Mouse (Mus musculus): ENCODE results near the gene Rasgef1a. TPM values are rescaled to one million over a fixed set of nuclear protein-coding genes. Genes with fewer than 3 reads are reported as not detected.

Rasgef1a gene
- total RNA-seq, 2 experiments from 2014 or later, result 199 to 208 TPM

DNA sequence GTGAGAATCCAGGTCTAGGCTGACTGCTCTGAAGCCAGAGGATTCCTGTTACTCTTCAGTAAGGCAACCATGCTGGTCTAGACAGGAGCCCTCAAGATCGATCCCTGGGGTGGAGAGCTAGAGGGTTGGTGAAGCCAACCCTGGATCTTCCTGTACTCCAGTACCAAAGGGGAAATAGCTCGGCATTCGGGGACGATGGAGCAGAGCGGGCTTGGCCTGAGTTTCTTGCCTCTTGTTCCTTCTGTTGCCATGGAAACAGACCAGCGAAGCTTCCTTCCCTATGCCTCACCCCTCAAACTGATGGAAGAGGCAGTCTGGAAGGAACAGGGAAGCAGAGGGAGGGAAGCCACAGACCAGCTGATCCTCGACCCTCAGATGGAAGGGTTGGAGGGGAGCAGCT, 8.3 kb downstream of the Rasgef1a start:
- peak; percentile 62 to 83 for DNase-seq (ENCODE audit: low spot score in 2 of 2)
- intact Hi-C loops (cut with DNase I), result no loop called here

DNA sequence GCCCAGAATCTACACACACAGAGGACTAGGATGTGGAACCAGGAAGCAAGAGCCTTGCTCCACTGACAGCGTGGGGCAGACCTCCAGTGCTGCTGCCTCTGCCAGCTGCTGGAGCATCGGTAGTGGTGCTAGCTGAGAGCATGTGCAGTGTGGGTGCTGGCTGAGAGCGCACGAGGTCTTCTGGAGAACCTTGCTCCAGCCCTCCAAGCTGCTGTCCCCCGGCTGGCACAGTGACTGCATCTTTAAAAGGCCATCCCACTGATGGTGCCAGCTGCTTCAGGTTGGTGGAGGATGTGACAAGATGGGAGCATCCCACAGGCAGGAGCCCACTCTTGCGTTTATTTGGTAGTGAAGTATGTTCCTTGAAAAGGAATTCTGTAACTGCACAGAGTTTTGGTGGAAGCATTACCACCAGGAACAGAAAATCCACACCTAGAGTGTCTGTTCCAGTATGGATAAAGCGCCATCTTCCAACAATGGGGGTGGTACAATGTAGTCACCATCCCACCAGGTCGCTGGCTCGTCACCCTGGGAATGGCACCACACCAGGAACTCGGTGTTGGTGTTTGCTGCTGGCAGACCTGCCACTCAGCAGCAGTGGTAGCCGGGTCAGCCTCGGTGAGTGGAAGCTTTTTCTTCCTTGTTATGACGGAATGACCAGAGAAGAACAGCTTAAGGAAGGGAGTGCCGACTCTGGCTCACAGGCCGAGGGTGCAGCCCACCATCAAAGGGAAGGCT, 11.8 kb downstream of the Rasgef1a start:
- intact Hi-C loops (cut with DNase I), result loop anchor here (1.0 to 2.0 kb wide), 3 partner anchors 10 to 44 kb away; no protein-coding TSS in a partner anchor
- DNase-seq (ENCODE audit: low spot score in 2 of 2), result peak; percentile 65 to 94

DNA sequence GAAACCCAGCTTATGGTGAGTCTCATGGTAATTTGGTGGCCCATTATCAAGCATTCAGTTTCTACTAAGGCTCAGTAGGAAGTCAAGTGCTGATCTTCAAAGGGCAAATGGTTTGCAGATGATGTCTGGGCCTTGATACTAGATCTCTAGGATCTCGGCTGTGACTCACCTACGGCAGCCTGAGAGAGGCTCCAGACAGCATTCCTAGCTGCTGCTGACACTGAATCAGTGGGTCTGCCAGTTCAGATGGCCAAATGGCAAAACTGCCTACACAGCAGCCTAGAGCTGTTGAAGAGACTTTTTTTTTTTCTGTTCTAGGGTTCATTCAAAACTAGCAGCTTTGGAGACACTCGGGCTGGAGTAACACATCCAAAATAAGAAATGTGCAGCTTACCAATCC, 15.8 kb downstream of the Rasgef1a start:
- no peak for DNase-seq (ENCODE audit: low spot score in 2 of 2)
- intact Hi-C loops (cut with DNase I), result no loop called here

DNA sequence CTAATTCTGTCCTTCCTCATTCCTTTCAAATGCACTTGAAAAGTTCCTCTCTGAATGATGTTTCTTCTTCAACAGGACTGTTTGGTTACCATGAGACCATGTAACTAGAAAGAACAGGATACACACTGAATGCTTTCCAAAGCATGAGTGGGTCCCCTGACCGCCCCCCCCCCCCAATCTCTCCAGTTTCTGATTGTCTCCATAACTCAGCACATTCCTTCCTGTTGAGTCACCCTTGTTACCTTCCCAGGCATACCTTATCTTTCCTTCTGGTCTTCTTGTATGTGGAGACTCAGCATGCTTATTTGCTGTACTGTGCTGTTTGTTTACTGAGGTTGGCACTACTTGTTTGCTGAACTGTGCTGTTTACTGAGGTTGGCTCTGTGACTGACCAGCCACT, 20.2 kb downstream of the Rasgef1a start:
- DNase-seq (ENCODE audit: low spot score in 2 of 2), result no peak
- intact Hi-C loops (cut with DNase I), result no loop called here

DNA sequence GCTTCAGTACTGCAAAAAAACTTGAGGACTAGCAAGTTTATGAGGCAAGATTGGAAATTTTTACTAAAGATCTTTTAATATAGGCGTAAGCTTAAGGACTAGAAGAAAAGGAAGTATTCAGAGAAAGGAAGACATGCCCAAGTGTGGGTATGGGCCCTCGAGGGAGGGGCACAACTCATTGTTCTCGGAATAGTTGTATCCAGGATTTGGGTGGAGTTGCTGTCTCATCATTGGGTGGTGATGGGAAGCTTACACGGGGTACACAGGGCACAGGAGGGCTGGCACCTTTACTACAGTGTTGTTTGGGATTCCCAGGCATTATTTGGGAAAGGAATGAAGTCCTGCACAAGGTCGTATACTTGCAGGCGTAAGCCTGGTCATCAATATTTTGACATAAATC, 24.4 kb downstream of the Rasgef1a start:
- intact Hi-C loops (cut with DNase I), result no loop called here
- DNase-seq (ENCODE audit: low spot score in 2 of 2), result no peak

DNA sequence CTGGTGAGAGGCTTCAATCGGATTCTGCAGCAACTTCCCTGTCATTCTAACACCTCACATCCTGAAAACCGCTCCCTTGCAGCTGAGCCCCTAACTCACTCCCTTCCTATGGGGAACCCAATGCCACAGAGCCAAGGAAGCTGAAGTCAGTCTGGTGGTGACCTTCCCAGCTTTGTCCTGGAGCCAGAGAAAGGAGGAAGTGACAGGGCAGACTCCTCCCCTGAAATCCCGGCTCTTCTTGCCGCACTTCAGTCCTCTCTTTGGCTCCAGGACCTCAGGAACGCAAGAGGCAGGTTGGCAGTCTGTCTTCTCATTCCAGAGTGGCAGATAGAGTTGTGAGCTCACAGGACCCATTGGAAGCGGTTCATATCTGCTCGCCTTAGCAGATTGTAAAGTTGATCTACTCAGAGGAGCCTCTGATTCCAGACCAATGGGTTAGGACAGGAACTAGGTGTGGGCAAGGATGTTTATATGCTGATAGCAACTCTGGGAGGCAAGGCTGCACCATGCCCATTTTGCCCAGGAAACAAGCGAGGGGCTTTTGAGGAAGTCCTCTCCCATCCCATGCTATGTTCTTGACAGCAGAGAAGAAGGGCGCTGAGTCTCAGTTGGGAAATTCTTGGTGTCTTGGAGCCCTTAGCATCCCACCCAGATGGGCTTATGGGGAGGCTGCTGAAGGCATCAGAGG, 25.0 kb downstream of the Rasgef1a start:
- no peak for DNase-seq (ENCODE audit: low spot score in 2 of 2)
- intact Hi-C loops (cut with DNase I), result no loop called here

DNA sequence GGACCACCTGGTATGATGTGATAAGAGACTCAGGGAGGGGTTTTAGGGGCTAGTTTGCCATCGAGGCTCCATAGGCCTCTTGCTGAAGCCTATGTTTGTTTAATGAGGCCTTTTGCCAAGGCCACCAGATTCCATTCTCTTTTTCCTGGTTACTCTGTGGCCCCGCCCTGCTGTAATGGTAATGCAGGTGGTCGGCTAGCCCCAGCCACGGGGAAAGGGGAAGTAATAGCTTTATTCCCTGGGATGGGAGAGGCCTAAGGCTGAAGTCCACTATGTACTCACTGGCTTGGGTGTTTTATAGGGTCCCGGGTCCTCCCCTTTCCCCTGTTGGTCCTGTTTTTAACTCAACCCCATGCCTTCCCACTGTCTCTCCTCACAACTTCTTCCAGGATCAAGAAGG, 25.6 kb downstream of the Rasgef1a start:
- intact Hi-C loops (cut with DNase I), result no loop called here
- no peak for DNase-seq (ENCODE audit: low spot score in 2 of 2)

DNA sequence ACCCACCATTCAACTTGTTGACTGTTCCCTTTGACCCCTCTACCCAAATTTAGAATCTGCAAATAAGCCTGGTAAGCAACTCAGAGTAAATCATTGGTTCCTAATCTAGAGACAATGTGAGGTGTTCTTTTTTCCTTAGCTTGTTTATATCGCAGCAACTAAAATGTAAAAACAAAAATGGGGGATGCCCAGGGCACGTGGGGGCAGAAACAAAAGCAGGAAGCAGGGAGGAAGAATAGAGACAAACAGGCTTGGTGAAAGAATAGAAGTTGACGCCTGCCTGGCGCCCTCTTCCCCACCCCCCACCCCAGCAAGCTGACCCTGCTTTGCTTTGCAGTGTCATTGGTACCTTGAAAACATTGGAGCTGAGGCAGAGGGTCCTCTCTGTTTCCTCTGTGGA, 33.9 kb downstream of the Rasgef1a start:
- intact Hi-C loops (cut with DNase I), result loop anchor here (1.0 to 5.0 kb wide), 2 partner anchors 22 to 33 kb away; partner anchors contain the start of gene Rasgef1a
- DNase-seq (ENCODE audit: low spot score in 2 of 2), result no peak

DNA sequence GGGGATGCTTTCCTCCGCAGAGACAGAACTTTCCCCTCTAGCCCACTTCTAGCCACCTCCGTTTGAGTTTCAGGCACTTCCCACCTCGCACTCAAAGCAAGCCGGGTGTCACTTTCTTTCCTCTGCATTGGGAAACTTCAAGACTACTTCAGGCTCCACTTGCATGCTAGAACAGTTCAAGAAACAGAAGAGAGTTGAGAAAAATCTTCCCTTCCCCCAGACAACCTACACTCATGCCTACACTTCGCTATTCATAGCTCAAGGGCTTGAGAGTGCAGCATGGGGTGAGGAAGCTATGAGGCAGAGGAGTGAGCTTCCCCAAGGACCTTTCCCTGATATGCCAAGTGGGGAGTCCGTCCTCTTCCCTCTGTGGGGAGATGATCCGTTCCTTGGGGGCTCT, 34.7 kb downstream of the Rasgef1a start:
- intact Hi-C loops (cut with DNase I), result loop anchor here (1.0 to 5.0 kb wide), 2 partner anchors 23 to 34 kb away; partner anchors contain the start of gene Rasgef1a
- peak in 1 of 2 experiments; percentile 69 for DNase-seq (ENCODE audit: low spot score in 2 of 2)

DNA sequence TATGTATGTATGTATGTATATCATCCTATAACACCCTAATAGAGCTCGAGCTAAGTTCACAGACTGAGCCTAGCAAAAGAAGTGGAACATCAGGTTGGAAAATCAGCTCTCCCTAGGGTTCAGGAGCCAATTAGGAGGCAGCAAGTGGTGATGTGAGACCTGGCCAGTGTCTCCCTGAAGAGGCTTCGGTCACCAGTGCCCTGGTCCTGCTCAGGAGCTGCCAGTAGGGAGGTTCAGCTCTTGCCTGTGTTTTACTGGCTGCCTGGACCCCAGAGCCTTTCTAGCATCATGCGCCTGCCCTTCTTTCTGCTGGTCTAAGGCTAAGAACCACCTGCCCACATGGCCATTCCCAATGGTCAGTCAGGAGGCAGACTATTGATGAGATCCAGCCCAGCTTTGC, 35.3 kb downstream of the Rasgef1a start:
- intact Hi-C loops (cut with DNase I), result loop anchor here (5.0 kb wide), 1 partner anchor 34 kb away; the partner anchor contains the start of gene Rasgef1a
- DNase-seq (ENCODE audit: low spot score in 2 of 2), result no peak

DNA sequence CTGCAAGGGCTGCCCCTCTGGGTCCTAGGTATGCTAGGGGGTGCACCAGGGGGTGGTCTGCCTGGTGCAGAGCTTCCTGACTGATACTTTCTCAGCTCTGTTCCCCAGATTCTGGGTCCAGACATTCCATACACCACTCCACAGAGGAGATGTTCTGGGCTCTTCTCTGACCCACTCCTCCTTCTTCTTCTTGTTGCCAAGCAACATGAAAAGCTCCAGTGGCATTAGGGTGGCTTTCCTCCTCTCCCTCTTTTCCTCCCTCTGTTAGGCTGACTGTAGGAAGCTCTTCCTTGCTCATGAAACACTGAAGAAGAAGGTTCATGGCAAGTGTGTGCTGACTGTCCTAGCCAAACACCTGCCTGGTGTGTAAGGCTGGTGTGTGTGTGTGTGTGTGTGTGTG, 35.7 kb downstream of the Rasgef1a start:
- DNase-seq (ENCODE audit: low spot score in 2 of 2), result peak in 1 of 2 experiments; percentile 44
- intact Hi-C loops (cut with DNase I), result loop anchor here (5.0 kb wide), 1 partner anchor 35 kb away; the partner anchor contains the start of gene Rasgef1a

DNA sequence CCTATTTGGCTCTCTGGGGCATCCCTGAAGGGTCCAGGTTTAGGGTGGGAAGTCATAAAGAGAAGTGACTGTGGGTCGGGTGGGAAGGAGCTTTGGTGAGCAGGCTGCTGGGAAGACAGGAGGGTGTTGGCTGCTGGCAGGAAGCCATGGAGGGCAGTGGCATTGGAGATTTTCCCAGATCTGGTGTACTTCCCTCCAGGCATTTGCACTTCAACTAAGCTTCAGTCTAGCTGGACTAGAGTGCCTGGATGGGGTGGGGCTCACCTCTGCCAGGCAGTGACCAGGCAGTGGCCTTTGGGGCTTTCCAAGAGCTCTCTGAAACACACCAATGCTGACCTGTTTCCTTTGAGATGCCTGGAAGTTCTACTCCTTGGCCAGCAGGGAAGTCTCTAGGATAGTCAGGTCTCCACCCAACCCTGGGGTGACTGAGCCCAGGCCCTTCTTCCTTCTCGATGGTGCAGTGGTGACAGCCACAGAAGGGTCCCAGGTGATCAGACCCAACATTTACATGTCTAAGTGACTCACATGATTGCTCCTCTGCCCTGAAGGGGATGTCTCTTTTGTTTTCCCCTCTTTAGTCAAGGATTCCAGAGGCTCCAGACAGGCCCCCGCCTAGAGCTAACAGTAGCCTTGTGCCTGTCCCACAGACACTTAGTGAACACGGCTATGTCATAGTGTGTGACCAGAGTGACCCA, 36.7 kb downstream of the Rasgef1a start:
- DNase-seq (ENCODE audit: low spot score in 2 of 2), result no peak

DNA sequence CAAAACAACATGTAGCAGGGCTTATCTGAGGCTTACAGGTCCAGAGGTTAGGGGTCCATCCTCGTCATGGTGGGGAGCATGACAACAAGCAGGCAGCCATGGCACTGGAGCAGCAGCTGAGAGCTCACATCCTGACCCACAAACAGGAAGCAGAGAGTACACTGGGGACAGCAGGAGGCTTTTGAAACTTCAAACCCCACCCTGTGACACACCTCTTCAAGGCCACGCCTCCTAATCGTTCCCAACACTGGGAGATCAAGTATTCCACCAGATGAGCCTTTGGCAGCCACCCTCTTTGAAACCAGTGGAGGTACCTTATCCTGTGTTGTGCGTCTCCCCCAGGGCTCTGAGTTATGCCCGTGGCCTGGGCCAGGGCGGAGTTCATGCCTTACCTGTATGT, 38.5 kb downstream of the Rasgef1a start:
- intact Hi-C loops (cut with DNase I), result loop anchor here (5.0 kb wide), 1 partner anchor 37 kb away; the partner anchor contains the start of gene Rasgef1a
- no peak for DNase-seq (ENCODE audit: low spot score in 2 of 2)

More for the DNA sequence above, 36.7 kb downstream of the Rasgef1a start:
- intact Hi-C loops (cut with DNase I), result loop anchor here (5.0 kb wide), 1 partner anchor 36 kb away; the partner anchor contains the start of gene Rasgef1a

DNA sequence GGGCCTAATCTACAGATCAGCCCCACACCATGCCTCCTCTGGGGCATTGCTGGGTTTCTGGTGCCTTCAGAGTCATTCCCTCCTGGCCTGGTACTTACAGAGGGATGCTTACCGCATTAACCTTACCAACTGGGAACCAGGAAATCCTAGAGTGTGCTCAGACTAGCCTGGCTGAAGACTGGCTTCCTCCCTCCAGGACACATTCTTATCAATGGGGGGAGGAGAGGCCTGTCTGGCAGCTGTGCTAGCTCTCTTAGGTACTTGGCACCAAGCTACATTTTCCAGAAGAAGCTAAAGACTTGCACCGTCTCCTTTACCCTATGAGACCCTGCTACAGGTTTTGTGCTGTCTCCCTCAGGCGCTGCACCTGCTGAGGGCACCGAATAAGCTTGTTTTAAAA, 40.2 kb downstream of the Rasgef1a start:
- intact Hi-C loops (cut with DNase I), result no loop called here
- no peak for DNase-seq (ENCODE audit: low spot score in 2 of 2)

DNA sequence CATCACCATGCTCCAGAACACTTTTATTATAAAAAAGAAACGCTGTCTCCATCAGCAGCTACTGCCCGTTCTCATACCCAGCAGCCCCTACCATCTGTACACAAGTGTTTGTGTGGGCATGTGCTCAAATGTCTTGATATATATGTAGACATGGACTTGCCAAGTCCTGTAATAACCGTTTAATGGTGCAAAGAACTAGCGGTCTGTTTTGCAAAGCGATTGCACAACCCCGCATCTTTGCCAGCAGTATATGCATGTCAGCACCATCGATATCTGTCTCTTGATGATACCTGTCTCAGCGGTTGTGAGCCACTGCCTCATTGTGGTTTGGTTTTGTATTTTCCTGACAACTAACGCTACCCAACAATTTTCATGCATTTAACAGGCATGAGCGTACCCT, 44.0 kb downstream of the Rasgef1a start:
- intact Hi-C loops (cut with DNase I), result no loop called here
- peak in 1 of 2 experiments; percentile 46 for DNase-seq (ENCODE audit: low spot score in 2 of 2)

DNA sequence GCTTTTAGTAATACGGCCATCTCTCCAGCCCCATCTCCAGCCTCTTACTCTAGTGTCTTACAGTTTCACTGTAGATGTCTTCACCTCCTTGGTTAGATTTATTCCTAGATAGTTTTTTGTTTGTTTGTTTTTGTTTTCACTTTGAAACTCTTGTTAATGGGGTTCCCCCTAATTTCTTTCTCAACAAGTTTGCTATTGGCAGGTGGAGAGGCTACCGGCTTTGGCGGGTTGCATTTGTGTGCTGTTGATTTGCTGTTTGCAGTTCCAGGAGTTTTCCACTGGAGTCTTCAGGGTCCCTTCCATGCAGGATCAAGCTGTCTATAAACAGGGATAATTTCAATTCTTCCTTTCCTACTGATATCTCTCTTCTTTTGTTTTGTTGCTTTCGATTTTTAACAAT, 50.0 kb downstream of the Rasgef1a start:
- no peak for DNase-seq (ENCODE audit: low spot score in 2 of 2)
- intact Hi-C loops (cut with DNase I), result no loop called here

DNA sequence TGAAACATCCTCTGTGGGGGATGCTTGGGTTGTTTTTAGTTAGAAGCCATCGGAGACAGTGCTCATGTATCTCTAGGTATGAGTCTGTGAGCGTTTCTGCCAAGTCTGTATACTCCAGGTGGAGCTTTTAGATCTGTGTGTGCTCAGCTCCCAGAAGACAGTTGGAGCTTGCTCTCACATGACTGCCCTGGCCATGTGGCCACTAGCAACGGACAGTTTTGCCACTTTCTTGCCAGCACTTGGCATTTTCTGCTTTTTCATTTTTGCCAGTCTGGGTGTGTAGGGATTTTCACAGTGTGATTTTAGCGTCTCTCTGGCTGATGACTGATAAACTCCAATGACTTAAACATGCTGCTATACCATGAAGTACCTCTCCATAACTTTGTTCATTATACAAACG, 52.0 kb downstream of the Rasgef1a start:
- intact Hi-C loops (cut with DNase I), result no loop called here

DNA sequence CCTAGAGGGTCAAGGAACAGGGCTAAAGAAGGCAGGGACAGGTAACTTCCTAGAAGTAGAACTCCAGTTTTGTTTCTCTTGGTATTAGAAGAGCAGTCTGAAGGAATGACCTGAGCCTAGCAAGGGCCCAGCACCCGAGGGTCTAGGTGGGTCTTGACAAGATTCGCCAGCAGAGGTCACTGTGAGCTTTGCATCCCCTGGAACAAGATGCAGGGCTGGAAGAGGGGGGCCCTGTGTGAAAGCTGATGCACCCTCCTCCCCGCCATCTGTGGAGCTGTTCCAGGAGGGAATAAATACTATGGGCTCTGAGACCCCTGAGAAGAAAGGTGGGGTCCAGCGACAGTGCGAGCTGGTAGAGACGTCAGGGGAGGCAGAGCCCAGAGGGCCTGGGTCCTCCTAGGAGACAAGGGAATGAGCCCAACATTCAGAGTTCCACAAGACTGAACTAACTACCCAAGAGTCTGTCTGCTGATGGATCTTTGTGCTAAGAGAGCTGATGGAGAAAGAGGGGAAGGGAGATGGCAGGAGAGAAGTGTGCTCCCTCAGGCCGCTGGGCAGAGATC, 53.8 kb downstream of the Rasgef1a start:
- intact Hi-C loops (cut with DNase I), result no loop called here
- no peak for DNase-seq (ENCODE audit: low spot score in 2 of 2)

More for the DNA sequence above, 52.0 kb downstream of the Rasgef1a start:
- no peak for DNase-seq (ENCODE audit: low spot score in 2 of 2)

DNA sequence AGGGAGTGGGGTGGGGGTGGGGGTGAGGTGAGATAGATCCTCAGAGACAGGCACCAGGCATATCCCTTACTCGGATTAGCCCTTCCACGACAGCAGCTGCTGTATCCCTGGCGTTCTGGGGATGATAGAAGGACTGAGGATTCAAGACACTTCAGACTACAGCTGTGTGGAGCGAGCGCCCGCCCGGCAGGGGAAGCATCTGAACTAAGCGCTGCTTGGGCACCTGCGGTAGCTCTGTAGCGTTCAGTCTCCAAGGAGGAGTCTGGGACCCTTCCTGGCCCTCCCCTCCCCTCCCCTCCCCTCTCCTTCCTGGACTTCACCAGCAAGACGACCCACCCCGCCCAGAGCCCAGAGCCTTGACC, 54.6 kb downstream of the Rasgef1a start:
- intact Hi-C loops (cut with DNase I), result loop anchor here (2.0 kb wide), 2 partner anchors 43 to 53 kb away; no protein-coding TSS in a partner anchor
- DNase-seq (ENCODE audit: low spot score in 2 of 2), result no peak
